Mouse (Mus musculus) neural tube, embryonic 10.5 days (tissue): ENCODE results near the gene Ier5.

Experiments
- DNase-seq: peaks from one replicate; pipeline ENCODE4 v3.0.0-alpha.2; 2017; ENCODE audit warnings: low spot score; ENCODE audit errors: extremely low spot score

The Ier5 gene

DNA sequence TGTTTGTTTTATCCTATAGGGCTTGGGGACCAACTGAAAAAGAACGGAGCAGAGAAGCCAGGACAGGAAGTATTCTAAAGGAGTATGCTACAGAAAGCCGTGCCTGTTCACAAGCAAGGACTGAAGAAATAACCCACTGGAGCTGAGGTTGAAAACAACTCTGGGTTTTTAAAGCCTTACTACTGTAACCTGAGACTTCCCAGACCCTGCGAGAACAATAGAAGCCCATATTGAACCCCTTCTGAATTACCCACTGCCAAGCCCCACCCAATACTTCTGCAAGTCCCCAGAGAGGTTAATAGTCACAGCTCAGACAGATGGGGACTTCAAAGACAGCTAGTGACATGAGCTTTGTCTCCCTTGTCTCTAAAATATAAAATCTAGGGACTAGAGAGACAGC lies 44.4 kb downstream of the Ier5 start:
- DNase-seq, result no peak

DNA sequence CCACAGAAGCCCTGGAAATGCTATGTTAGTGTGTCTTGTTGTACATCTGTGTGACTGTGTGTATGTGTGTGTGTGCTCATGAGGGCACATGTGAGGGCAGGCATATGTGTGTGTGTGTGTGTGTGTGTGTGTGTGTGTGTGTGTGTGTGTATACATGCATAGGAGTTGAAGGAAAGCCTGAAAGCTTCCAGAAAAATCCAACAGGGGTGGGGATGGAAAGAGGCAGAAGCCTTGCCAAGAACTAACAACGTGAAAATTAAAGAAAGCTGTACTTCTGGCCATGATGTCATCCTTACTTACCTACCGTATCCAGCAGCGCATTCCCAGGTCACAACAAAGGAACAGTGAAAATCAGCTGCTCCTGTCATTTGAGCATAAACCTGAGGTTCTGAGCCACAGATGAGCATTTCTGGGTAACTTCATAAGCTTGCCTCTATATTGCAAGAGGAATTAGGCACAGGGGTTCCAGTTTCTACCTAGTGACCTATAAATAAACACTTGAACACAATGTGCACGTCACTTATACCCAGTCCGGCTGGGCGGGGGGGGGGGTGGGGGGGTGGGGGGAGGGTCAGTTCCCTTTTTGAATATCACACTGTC lies 45.0 kb downstream of the Ier5 start:
- no peak for DNase-seq

DNA sequence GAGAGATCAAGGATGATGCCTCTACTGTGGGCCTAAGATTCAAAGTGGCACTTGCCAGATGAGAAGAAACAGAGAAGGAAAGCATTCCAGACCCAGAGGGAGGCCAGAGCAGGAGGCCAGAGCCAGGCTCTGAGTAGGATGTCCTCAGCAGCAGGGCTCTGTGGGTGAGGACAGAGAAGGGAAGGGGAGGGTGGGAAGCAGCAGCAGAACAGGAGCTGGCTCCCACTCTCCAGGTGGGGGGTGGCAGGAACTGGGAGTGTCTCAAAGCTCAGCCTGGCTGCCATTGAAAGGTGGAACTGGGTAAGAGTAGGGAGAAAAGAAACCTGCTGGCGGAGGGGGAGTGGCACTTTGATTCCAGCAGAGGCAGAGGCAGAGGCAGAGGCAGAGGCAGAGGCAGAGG lies 46.1 kb downstream of the Ier5 start:
- no peak for DNase-seq

DNA sequence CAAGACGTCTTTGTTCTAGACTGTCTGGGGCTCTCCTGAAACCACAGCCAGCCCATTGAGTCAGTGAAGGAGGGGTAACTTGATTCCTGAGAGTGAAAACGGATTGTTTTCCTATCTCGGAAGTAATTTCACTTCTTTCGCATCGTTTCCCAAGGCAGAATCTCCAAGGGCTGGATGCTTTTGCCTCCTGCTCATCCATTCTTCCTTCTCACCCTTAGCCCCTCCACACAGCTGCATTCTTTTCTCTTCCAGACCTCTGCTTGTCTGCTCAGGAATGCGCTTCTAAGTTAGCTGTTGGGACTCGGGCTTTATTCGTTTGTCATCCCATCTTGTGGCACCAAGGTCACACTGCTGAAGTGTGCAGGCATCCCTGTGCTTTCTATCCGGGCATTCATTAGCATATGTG lies 46.7 kb downstream of the Ier5 start:
- DNase-seq, result no peak

DNA sequence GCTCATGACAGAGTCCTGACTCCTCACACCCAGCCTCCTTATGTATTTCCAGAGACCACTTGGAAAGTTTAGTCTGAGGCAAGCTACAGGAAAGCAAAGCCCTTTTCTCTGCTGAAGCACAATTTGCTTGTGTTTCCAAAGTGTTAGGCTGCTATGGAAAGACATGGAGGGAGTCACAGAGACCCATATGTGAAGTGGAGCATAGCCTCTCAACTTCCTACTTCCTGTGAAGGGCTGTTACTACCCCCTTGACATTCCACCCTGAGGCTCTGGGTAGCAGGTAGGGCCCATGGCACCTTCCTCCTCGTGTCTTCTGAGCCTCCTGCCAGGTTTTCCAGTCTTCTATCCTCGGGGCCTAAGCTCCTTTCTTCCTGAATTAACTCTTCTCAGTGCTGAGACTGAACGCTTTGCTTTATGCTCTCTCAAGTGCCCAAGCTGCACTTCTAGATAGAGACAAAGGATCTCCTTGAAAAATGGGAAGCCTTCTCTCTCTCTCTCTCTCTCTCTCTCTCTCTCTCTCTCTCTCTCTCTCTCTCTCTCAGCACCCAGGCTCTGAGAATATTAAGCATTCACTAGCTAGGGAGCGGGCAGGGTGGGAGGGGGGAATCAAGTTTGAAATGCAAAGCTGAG lies 47.2 kb downstream of the Ier5 start:
- DNase-seq, result no peak

DNA sequence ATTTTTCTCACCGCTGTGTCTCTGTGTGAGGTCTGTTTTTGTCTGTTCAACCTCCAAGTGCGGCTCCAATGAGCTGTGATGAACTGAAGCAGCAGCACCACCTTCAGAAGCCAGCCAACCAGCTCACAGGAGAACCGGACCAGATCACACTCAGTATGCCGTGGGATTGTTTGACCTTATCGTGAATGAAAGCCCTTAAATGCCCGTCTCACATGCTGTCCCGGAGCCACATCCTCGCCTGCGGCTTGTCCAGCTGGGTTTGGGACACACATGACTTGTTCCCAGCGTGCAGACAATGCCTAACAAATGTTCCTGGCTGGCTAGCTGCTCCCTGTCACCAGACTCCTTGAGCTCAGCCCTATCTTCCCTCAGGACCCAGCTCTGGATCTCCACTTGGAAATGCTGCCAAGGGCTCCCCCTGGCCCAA lies 47.7 kb downstream of the Ier5 start:
- DNase-seq, result no peak

DNA sequence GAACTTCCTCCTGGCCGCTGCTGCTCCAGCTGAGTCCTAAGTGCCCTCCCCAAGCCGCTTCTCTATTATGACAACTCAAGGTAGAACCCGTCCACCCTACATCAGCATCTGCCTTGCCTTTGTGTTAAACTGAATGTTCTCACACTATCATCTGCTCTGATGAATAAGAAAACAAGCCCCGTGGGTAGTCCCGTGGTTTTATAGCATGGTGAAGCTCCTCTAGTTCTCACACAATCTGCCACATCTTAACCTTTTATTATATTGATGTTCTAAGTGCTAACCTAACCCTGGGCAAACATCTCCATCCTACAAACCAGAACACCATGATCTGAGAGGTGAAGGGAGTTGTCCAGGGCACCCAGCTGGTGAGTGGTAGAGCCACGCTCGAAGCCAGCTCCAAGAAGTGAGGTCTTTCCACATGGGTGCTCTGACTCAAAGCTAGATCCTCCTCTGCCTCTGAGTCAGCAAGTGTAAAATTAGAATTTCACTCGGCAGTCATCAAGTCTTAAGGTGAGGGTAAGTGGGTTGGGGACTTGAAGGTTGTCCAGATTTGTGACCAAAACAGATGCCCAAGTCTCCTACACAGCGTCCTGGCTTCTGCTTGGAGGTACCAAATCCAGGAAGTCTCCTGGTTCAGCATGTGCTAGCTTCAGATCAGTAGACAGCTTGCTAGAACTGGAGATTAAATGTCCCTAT lies 48.4 kb downstream of the Ier5 start:
- DNase-seq, result no peak

DNA sequence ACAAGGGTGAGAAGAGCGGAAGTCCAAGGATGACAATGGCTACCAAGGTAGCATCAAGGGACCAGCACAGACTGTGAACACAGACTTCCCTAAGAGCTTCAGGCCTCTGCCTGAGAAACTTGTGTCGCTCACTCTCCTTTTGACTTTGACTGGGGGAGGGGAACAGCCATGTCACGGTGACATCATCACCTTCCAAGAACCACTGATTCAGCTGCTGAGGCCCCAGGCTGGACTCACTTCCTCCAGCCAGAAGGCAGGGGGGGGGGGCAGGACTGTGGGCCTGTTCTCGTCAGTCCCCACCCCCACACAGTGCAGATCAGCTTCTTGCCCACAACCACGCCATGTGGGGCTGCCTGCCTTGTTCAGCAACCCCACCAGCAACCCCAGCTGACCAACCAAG lies 49.3 kb downstream of the Ier5 start:
- no peak for DNase-seq

DNA sequence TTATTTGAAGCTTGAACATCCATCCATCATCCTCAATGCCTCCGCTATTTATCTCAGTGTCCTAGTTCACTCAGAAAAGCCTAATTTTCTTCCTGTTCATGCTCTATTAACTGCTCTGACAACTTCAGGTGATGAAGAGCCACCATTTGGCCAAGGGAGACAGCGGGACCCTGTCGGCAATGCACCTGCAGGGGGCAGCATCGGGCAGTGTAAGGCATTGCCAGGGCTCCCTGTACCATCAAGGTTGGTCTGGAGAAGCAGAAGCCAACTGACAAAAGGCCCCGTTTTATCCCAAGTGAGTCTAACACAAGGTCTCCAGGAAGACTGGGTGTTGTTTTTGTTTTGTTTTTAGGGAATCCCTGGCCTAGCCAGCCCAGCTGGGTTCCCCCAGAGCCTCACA lies 50.5 kb downstream of the Ier5 start:
- peak; percentile 95 for DNase-seq
